Mouse (Mus musculus) MN1 (cell line): ENCODE results near the gene Ripk3.

ENCODE experiments used
- DNase-seq: peaks from one replicate; pipeline ENCODE4 v3.0.0-alpha.2; 2016; ENCODE audit warnings: low spot score

The Ripk3 gene

GRCm38 (mm10) chr14:55762001-55762821 is 26.5 kb downstream of the Ripk3 start:
- DNase-seq: no peak

DNA sequence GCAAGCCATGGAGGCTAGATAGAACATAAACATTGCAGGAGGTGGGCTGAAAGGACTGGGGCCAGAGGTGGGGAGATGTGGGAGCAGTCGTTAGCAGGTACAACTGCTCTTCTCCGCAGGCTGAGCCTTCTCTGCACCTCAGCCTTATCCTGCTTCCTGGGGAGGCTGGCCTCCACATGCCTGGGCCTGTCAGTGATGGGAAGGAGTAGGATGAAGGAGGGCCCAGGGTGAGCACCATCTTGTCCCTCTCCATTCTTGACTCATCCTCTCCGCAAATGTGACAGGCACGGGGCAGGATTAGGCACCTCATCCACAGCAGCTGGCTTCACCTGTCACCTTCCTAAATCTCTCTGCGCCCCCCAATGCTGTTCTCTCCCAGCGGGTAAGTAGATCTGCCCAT is 27.5 kb downstream of the Ripk3 start, which contains the start of gene Ltb4r2:
Gene Ltb4r2 (plus strand): TSS at position 266 of the 400 bp plus-strand sequence.
- no peak for DNase-seq

DNA sequence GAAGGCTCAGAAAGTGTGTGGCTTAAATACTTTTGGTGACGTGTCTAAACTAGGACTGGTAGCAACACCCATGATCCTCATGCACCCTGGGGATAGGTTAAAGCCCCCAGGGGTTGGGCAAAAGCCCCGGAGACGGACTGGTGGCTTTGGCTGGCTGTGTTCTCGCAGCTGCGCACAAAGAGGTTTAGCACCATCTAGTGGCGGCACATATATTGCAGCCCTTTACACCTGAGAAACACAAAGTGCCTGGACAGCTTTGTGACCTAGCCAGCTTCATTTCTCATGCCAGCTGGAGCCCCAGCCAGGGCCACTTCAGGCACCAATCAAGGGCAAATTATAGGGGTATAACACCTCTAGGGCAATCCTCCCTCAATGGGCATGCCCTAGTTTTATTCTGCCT is 28.5 kb downstream of the Ripk3 start:
- DNase-seq: peak; percentile 79

DNA sequence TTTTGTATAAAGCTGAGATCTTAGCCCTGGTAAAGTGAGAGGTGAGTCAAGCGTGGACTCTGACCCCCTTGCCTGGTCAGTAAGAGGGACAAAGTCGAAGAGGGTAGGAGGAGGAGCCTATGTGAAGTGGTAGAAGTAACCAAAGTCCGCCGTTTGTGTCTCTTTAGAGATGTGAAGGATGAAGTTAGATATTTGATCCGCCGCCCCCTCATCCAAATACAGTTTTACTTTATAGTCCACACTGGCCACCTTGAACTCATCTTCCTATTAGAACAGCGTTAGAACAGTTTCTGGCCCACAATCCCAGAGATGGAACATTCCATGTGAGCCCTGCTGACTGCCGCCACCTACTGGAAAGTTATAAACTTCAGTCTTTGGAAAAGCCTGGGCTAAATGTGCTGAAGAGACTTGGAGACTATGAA is 30.3 kb downstream of the Ripk3 start, which contains the start of gene Cideb:
Gene Cideb (minus strand): TSS at position 96 of the 422 bp plus-strand sequence.
- DNase-seq: peak; percentile 74

DNA sequence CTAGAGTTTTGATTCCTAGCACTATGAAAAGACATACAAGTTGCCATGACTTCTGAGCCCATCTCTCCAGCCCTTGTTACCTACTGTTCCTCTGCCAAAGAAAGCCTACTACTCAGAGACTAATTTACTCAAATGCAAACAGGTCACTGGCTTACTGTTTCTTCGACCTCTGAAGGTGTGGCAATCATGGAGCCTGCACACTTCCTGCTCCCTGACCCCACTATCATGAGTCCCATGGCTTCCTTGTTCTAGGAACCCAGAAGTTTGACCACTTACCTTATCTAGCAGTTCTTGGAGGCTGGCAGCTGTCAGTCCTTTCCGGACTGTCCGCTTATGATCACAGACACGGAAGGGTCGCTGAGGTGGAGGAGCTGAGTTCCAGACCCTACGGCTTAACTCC is 31.1 kb downstream of the Ripk3 start:
- no peak for DNase-seq

GRCm38 (mm10) chr14:55747051-55747847 is 41.4 kb downstream of the Ripk3 start:
- no peak for DNase-seq

GRCm38 (mm10) chr14:55745861-55746237 is 42.8 kb downstream of the Ripk3 start:
- DNase-seq: no peak

- DNase-seq: peak; percentile 85
Observed at GRCm38 (mm10) chr14:55745180-55745860, 43.3 kb downstream of the Ripk3 start, which contains the start of the genes Dhrs1 and Nop9. Gene Dhrs1, minus strand, starts transcription at chr14:55745690. Gene Nop9, plus strand, starts transcription at chr14:55745693.

GRCm38 (mm10) chr14:55743711-55744110 is 45.0 kb downstream of the Ripk3 start:
- peak; percentile 82 for DNase-seq

DNA sequence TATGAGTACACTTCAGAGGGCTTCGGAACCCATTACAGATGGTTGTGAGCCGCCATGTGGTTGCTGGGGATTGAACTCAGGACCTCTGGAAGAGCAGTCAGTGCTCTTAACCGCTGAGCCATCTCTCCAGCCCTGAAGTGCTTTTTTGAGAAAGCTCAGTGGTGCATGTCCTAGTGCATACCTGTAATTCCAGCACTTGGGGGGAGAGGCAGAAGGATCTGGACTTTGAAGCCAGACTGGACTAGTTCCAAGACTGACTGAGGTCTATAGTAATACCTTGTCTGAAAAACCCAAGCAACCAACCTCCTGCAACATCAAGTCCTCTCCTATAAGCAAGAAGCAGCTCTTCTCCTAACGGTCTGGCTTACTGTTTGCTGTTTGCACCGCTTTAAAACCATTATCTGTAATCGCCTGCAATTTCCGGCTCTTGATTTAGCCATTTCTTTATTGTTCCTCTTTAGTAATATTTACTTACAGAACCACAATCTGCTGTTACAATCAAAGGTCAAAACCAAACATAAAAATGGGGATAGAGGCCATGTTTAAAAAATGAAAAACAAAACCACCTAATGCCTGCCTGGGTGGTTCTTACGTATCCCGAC is 51.5 kb downstream of the Ripk3 start:
- no peak for DNase-seq

- no peak for DNase-seq
Observed at GRCm38 (mm10) chr14:55735758-55736157, 52.9 kb downstream of the Ripk3 start.

DNA sequence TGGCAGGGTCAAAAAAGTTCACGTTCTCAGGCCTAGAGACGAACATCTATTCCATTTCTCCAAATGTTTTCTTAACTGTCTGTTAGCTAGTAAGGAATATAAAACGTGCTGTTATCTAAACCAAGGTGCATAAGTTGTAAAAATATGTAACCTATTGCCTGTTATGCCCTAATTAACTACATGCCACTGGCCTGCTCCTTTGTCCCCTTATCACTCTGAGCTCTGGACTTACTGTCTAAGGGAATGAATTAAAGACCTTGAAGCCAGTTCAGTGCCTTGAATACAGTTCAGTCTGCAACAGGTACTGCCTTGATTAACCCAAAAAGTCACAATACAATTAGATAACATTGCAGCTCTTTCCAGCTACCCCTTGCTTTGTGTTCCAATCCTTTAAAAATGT is 53.3 kb downstream of the Ripk3 start:
- no peak for DNase-seq
